Mouse (Mus musculus) stomach, postnatal 0 days (tissue): ENCODE measurements around the gene Tollip.

Source experiments
- CTCF ChIP-seq: IDR thresholded peaks from 2 replicates; pipeline ENCODE4 v1.5.1; 2016; ENCODE audit warnings: antibody characterized with exemption, low read depth, mild to moderate bottlenecking, moderate library complexity
- EP300 ChIP-seq: optimal IDR thresholded peaks from 2 replicates; pipeline ENCODE3; 2016; ENCODE audit warnings: antibody characterized with exemption

- TF ChIP-seq CTCF (0 out of 2 replicates have a peak, but pooled peaks have one; percentile 9), EP300 (no peak)
These were observed 37.4 kb upstream of the Tollip start for GRCm38 (mm10) chr7:141955565-141956173.
